Mouse (Mus musculus): ENCODE results near the gene Gm3642.
"Not testable (repeated sequence)": the region's sequence is repeated elsewhere in the genome, so short reads cannot be mapped to it uniquely, and the experiment has no call there.

The Gm3642 gene

GRCm38 (mm10) chr14:6840211-6840610, at the start of gene Gm3642:
Gm3642 (minus strand) TSS chr14:6840311.
- not testable (repeated sequence) for DNase-seq (ENCODE audit: low read depth, low spot score)

GRCm38 (mm10) chr14:6889521-6890012, 49.5 kb upstream of the Gm3642 start, which contains the start of gene Gm3667:
Gm3667 (minus strand) TSS chr14:6889962.
- peak; percentile 48 for DNase-seq (ENCODE audit: low read depth, low spot score)

DNA sequence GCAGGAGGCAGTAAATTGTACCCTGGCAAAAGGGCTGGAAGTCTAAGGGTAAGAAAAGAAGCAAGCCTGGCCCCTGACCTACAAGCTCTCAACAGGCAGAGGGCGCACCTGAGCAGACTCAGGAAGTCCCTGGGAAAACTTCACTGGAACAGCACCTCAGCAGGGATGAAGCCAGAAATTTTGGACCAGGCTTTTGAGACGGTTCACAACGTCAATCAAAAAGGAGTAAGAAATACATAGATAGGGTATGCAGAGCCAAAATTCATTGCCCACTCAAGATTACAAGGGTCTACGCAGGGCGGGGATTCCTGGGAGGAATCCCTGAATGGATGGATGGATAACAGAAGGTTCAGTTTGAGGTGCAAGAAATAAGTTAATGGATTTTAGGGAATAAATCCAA, 48.7 kb upstream of the Gm3642 start:
- not testable (repeated sequence) for DNase-seq (ENCODE audit: low read depth, low spot score)

GRCm38 (mm10) chr14:6823297-6823696, 16.8 kb downstream of the Gm3642 start:
- DNase-seq (ENCODE audit: low read depth, low spot score): not testable (repeated sequence)

Measured in mesoderm, embryonic 11.5 days (tissue).